Mouse (Mus musculus) intestine, embryonic 16.5 days (tissue): ENCODE results near the gene Hist2h4. TPM values are rescaled to one million over a fixed set of nuclear protein-coding genes. Genes with fewer than 3 reads are reported as not detected.
A peak's percentile ranks its signal among the peaks of the same experiment; 100 is the strongest.
"Not testable (repeated sequence)": the region's sequence is repeated elsewhere in the genome, so short reads cannot be mapped to it uniquely, and the experiment has no call there.

Experiments used
- ATAC-seq: fragments of 200-750 bp; cut with Nextera tagmentation; 2 replicates; pipeline ENCODE4 v1.8.0; 2017; ENCODE audit warnings: moderate TSS enrichment, moderate library complexity
- H3K27ac ChIP-seq: fragments of 300-500 bp; sonication (generic); 2 replicates; pipeline ENCODE4 v1.5.1; 2014; ENCODE audit warnings: mild to moderate bottlenecking, low read length
- H3K27me3 ChIP-seq: fragments of 300-500 bp; sonication (generic); replicated peaks from 2 replicates; pipeline ENCODE4 v1.6.1; 2014; ENCODE audit warnings: low read length, control low read depth, mixed read lengths; ENCODE audit not compliant: control insufficient read depth, insufficient read depth
- H3K36me3 ChIP-seq: fragments of 300-500 bp; sonication (generic); 2 replicates; pipeline ENCODE4 v1.6.1; 2014; ENCODE audit warnings: low read length, control low read depth; ENCODE audit not compliant: control insufficient read depth, insufficient read depth
- H3K4me1 ChIP-seq: fragments of 300-500 bp; sonication (generic); 2 replicates; pipeline ENCODE4 v1.6.1; 2014; ENCODE audit warnings: low read length, control low read depth, mixed read lengths; ENCODE audit not compliant: control insufficient read depth, insufficient read depth
- H3K4me2 ChIP-seq: fragments of 300-500 bp; sonication (generic); 2 replicates; pipeline ENCODE4 v1.6.1; 2014; ENCODE audit warnings: low read depth, low read length, control low read depth
- H3K4me3 ChIP-seq: fragments of 300-500 bp; sonication (generic); 2 replicates; pipeline ENCODE4 v1.5.1; 2014; ENCODE audit warnings: mild to moderate bottlenecking, low read length
- H3K9ac ChIP-seq: fragments of 300-500 bp; sonication (generic); 2 replicates; pipeline ENCODE4 v1.6.1; 2014; ENCODE audit warnings: low read depth, low read length
- H3K9me3 ChIP-seq: fragments of 300-500 bp; sonication (generic); 2 replicates; pipeline ENCODE4 v1.6.1; 2016; ENCODE audit warnings: low read length, control low read depth; ENCODE audit not compliant: control insufficient read depth
- WGBS: fragments of 180-500 bp; shearing (Covaris S2); extraction: QIAGEN DNeasy Blood & Tissue Kit; methylation state at CpG from one replicate; pipeline ENCODE4 v1.1.7; 2014; 5-methylcytosine and 5-hydroxymethylcytosine counted together
- polyA plus RNA-seq: library from polyadenylated mRNA; unstranded; fragments of >200 nt; fragmentation: Nextera tagmentation; extraction: Ambion mirVana; gene quantifications from 2 replicates; pipeline ENCODE4 v1.2.1, GENCODE M21; 2015

The Hist2h4 gene
- polyA plus RNA-seq, 1 experiment from 2014 or later, result 5.3 TPM

DNA sequence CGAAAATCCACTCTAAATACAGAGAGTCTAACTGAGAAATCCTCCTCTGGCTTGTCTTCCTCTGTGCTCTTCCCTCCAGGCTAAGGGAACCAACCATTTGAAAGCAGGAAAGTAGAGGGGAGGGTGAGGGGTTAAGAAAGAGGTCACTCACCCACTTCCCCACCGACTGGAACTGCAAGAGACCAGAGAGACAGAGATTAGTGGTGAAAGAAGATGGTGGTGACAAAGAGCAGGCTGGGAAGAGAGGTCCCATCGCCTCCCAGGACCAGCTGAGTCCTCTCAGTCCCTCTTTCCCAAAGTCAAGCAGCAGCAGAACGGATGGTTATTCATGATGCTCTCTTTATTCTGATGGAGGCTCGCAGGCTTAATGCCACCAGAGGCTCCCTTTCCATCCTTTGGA, 30.3 kb upstream of the Hist2h4 start:
- 47% methylated on average over 5 of the region's 5 CpGs for WGBS
- no peak for ATAC-seq

DNA sequence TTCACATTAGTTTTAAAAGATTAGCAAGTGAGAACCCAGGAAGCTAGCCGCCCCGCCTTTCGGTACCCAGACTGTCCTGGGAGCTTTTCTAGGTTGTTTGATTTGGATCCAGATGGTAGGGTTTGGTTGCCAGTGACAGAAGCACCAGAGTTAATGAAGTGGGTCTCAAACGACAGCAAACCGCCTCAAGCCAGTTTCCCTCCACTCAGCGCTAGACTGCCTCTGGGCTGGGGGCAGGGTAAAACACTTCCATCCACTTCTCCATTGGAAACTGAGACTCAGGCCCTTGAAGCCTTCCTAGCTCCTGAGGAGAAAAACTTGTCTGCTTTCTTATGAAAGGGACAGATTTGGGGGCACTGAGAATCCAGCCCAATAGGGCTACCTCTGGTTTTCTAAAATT, 29.5 kb upstream of the Hist2h4 start:
- no peak for ATAC-seq

More for the DNA sequence above, 30.3 kb upstream of the Hist2h4 start:
- H3K27me3 ChIP-seq, result peaks cover 3% of the 10 kb centered on the region; the same call in 1 of the 2 replicates
- H3K27ac ChIP-seq, result no peak overlapping the region
- H3K9me3 ChIP-seq, result no peaks in the 10 kb centered on the region
- no peak overlapping the region for H3K4me3 ChIP-seq
- no peaks in the 10 kb centered on the region for H3K4me1 ChIP-seq
- no peak overlapping the region for H3K9ac ChIP-seq
- no peak overlapping the region for H3K4me2 ChIP-seq
- no peaks in the 10 kb centered on the region for H3K36me3 ChIP-seq

DNA sequence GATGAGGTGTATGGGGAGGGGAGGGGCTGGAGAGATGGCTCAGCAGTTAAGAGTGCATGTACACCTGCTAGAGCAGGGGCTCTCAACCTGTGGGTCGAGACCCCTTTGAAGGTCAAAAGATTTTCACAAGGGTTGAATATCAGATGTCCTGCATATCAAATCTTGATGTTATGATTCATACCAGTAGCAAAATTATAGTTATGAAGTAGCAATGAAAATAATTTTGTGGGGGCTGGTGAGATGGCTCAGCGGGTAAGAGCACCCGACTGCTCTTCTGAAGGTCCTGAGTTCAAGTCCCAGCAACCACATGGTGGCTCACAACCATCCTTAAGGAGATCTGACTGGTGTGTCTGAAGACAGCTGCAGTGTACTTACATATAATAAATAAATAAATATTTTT, 27.6 kb upstream of the Hist2h4 start:
- H3K9ac ChIP-seq, H3K27ac ChIP-seq, H3K4me2 ChIP-seq, H3K36me3 ChIP-seq, H3K9me3 ChIP-seq, H3K4me3 ChIP-seq, H3K27me3 ChIP-seq, ATAC-seq, H3K4me1 ChIP-seq: not testable (repeated sequence)
- WGBS, result 92% methylated on average over 3 of the region's 3 CpGs

More for the DNA sequence above, 29.5 kb upstream of the Hist2h4 start:
- Histone ChIP-seq H3K36me3 (no peaks in the 10 kb centered on the region), H3K27ac (no peak overlapping the region), H3K4me1 (no peaks in the 10 kb centered on the region), H3K4me2 (no peak overlapping the region), H3K27me3 (peaks cover 3% of the 10 kb centered on the region; the same call in 1 of the 2 replicates), H3K9ac (no peak overlapping the region), H3K9me3 (no peaks in the 10 kb centered on the region), H3K4me3 (no peak overlapping the region)
- 57% methylated on average over 6 of the region's 6 CpGs for WGBS

DNA sequence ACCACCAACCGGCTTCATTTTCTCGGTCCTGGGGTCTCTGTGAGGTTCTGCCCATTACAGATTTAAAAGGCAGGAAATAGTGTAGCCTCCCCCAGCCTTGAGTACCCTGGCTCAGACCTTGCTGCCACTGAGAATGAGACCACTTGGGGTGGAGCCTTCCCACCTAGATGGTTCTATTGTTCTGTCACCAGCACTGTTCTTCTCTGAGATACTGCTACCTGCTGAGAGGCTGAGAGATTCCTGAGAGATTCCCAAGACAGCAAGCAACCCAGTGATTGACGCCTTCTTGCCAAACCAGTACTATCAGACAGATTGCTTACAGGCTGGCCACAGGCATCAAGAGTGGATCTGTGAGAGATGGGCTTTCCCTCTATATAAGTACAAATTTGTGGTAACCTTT, 26.1 kb upstream of the Hist2h4 start:
- H3K9me3 ChIP-seq, result no peaks in the 10 kb centered on the region
- H3K4me2 ChIP-seq, result no peak overlapping the region
- no peak for ATAC-seq
- H3K27ac ChIP-seq, result no peak overlapping the region
- H3K9ac ChIP-seq, result no peak overlapping the region
- WGBS, result 69% methylated on average over 3 of the region's 3 CpGs
- peaks cover 3% of the 10 kb centered on the region; the same call in 1 of the 2 replicates for H3K27me3 ChIP-seq
- no peaks in the 10 kb centered on the region for H3K4me1 ChIP-seq
- H3K4me3 ChIP-seq, result no peak overlapping the region
- H3K36me3 ChIP-seq, result no peaks in the 10 kb centered on the region

DNA sequence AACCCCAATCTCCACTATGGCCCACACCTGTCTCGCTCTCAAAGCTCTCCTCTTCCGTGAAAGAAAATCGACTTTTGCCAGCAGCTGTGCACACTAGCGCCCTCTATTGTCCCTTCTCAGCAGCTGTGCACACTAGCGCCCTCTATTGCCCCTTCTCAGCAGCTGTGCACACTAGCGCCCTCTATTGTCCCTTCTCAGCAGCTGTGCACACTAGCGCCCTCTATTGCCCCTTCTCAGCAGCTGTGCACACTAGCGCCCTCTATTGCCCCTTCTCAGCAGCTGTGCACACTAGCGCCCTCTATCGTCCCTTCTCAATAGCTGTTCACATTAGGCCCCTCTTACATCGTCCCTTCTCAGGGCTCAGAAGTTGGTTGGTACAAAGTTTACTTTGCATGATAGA, 24.2 kb upstream of the Hist2h4 start:
- ATAC-seq, H3K36me3 ChIP-seq: not testable (repeated sequence)
- WGBS, result 85% methylated on average over 11 of the region's 11 CpGs

DNA sequence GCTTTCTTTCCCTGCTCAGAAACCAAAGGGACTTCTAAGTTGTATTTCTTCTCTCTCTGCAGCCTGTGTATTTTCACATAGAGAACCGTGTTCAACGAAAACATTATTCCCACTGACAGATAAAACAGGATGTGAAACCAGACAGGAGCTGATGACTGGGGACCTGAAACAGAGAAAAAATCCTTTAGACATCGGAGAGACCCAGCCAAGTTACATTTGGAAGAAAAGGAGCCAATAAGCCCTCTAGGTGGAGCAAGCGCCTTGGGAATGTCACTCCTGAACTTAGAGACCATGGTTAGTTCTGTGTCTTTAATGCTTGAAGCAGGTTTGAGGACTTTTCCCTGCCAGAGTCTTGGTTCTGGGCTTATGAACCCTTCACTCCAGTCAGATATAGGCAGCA, 21.3 kb upstream of the Hist2h4 start:
- Histone ChIP-seq H3K4me3 (no peak overlapping the region), H3K27ac (no peak overlapping the region), H3K9ac (no peak overlapping the region), H3K36me3 (no peaks in the 10 kb centered on the region), H3K4me2 (no peak overlapping the region), H3K4me1 (no peaks in the 10 kb centered on the region), H3K27me3 (0 out of 2 replicates have a peak, but pooled peaks cover 3% of the 10 kb centered on the region), H3K9me3 (no peaks in the 10 kb centered on the region)
- ATAC-seq, result no peak
- 12% methylated on average over 4 of the region's 4 CpGs for WGBS

More for the DNA sequence above, 24.2 kb upstream of the Hist2h4 start:
- H3K27me3 ChIP-seq, H3K4me1 ChIP-seq, H3K9ac ChIP-seq, H3K9me3 ChIP-seq, H3K4me3 ChIP-seq, H3K27ac ChIP-seq, H3K4me2 ChIP-seq: not testable (repeated sequence)

DNA sequence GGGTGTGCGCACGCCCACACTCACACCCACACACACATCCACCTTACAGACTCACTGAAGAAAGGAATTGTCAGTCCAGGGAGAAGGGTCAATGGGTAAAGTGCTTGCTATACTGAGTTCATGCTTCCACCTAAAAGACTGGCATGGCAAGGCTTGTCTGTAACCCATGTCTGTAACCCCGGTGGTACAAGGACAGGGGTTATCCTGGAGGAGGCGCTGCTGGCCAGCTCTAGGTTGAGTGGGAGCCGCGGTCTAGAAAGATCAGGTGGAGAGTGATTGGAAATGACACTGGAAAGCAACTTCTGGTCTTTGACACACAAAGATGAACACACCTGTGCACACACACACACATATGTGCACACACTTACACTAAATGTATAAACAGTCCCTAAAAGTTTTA, 17.5 kb upstream of the Hist2h4 start:
- 53% methylated on average over 6 of the region's 6 CpGs for WGBS
- 0 out of 2 replicates have a peak, but pooled peaks cover 3% of the 10 kb centered on the region for H3K27me3 ChIP-seq
- H3K9ac ChIP-seq, result no peak overlapping the region
- H3K4me1 ChIP-seq, result no peaks in the 10 kb centered on the region; the same call in 1 of the 2 replicates
- H3K27ac ChIP-seq, result no peak overlapping the region
- no peak for ATAC-seq
- H3K9me3 ChIP-seq, result no peaks in the 10 kb centered on the region
- no peaks in the 10 kb centered on the region for H3K36me3 ChIP-seq
- no peak overlapping the region for H3K4me3 ChIP-seq
- H3K4me2 ChIP-seq, result no peak overlapping the region

DNA sequence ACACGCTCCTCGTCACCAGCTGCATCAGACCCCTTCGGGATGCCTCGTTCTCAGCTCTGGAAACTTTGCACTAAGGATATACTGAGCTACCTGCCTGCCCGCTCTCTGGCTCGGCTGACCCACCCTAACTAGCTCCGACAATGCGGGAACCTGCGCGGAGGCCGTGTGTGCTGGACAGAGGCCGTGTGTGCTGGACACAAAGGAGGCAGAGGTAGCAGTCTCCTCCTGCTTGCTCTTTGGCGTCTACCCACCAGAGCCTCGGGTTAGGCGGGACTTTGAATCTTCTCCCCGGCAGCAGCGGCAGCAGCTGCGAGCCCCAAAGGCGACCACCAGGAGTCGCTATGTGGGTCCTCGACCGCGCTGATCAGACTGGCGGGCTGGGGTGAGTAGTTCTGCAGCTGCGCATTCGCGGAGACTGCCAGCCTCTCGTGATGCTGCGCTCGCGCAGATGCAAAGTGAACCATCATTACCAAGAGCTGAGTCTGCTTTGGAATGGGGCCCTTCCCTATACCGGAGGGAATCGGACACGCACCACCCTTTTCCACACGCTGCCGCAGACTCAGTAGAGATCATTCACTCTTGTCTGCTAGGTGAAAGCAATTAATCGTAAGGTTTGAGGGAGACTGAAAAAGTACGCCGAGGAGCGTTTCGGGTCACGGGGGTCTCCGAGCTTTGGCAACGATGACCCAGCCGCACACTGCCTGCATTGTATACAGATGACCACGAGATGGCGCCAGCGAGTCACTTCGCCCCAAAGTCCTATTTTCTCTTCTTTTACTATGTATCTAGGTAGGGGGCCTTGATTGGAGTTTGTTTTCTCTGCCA, 14.9 kb upstream of the Hist2h4 start:
- H3K4me1 ChIP-seq, result no peaks in the 10 kb centered on the region; the same call in 1 of the 2 replicates
- H3K27ac ChIP-seq, result peak overlapping the region; percentile 82
- H3K27me3 ChIP-seq, result no peaks in the 10 kb centered on the region
- H3K9ac ChIP-seq, result peak overlapping the region; percentile 76
- no peaks in the 10 kb centered on the region for H3K9me3 ChIP-seq
- WGBS, result under 1% methylated on average over 49 of the region's 49 CpGs
- H3K36me3 ChIP-seq, result no peaks in the 10 kb centered on the region
- H3K4me2 ChIP-seq, result peak overlapping the region; percentile 91
- ATAC-seq, result peak; percentile 95
- peak overlapping the region; percentile 60 for H3K4me3 ChIP-seq

DNA sequence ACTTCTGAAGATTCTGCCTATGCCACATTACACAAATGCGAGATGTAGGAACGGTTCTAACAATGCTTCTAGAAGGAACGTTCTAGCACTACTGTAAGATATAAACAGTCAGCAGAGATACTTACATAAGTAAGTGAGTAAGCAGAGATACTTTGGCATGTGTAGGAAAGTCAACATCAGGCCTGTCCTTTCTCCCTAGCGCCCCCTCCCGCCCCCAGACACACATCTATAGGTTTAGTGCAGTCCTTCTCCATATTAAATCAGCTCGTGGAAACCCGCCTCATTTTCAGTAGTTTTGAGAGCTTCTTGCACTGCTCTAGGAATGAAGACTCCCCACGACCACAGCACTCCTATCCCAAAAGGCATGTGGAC, 14.3 kb upstream of the Hist2h4 start:
- H3K4me2 ChIP-seq, result peak overlapping the region; percentile 91
- H3K36me3 ChIP-seq, result no peaks in the 10 kb centered on the region
- H3K9ac ChIP-seq, result peak overlapping the region; percentile 76
- H3K27ac ChIP-seq, result peak overlapping the region; percentile 38
- ATAC-seq, result peak; percentile 51
- H3K9me3 ChIP-seq, result no peaks in the 10 kb centered on the region
- H3K27me3 ChIP-seq, result no peaks in the 10 kb centered on the region
- H3K4me1 ChIP-seq, result no peaks in the 10 kb centered on the region; the same call in 1 of the 2 replicates
- WGBS, result 15% methylated on average over 8 of the region's 8 CpGs
- peak overlapping the region; percentile 60 for H3K4me3 ChIP-seq
